Mouse (Mus musculus) heart, embryonic 14.5 days (tissue): Measurements from ENCODE around the gene Jup. TPM values are rescaled to one million over a fixed set of nuclear protein-coding genes. Genes with fewer than 3 reads are reported as not detected.

Experiments used
- ATAC-seq: fragments of 200-750 bp; cut with Nextera tagmentation; 2 replicates; pipeline ENCODE4 v1.8.0; 2017; ENCODE audit warnings: low read depth, moderate TSS enrichment; ENCODE audit not compliant: insufficient number of reproducible peaks, insufficient read depth, low FRiP score
- H3K27ac ChIP-seq, 2 experiments: fragments of 200-500 bp in 1 of 2; fragments of 300-500 bp in 1 of 2; sonication (generic) in 1 of 2; replicated peaks in 1 of 2; 2 replicates each; pipeline ENCODE4 v1.5.1; 2012 to 2014; ENCODE audit warnings: low read depth in 2 of 2, low read length in 2 of 2, control low read depth in 1 of 2, mild to moderate bottlenecking in 1 of 2, mixed read lengths in 1 of 2; ENCODE audit not compliant: control insufficient read depth in 1 of 2, insufficient read depth in 1 of 2
- H3K27me3 ChIP-seq: fragments of 300-500 bp; sonication (generic); 2 replicates; pipeline ENCODE4 v1.6.1; 2014; ENCODE audit warnings: mild to moderate bottlenecking, low read length, control low read depth; ENCODE audit not compliant: control insufficient read depth, insufficient read depth
- H3K36me3 ChIP-seq: fragments of 300-500 bp; sonication (generic); 2 replicates; pipeline ENCODE4 v1.6.1; 2014; ENCODE audit warnings: mild to moderate bottlenecking, control low read depth, low read length, mixed read lengths; ENCODE audit not compliant: control insufficient read depth, insufficient read depth
- H3K4me1 ChIP-seq, 2 experiments: fragments of 200-500 bp in 1 of 2; fragments of 300-500 bp in 1 of 2; sonication (generic) in 1 of 2; 2 replicates each; pipeline ENCODE4 v1.6.1; 2012 to 2014; ENCODE audit warnings: low read length in 2 of 2, control low read depth in 1 of 2, mixed read lengths in 1 of 2; ENCODE audit not compliant: control insufficient read depth in 2 of 2, insufficient read depth in 2 of 2
- H3K4me2 ChIP-seq: fragments of 300-500 bp; sonication (generic); 2 replicates; pipeline ENCODE4 v1.6.1; 2014; ENCODE audit warnings: mild to moderate bottlenecking, low read length
- H3K4me3 ChIP-seq, 2 experiments: fragments of 200-500 bp in 1 of 2; fragments of 300-500 bp in 1 of 2; sonication (generic) in 1 of 2; 2 replicates each; pipeline ENCODE4 v1.5.1; 2012 to 2014; ENCODE audit warnings: low read length in 2 of 2, mild to moderate bottlenecking in 2 of 2, control low read depth in 1 of 2, low read depth in 1 of 2, moderate library complexity in 1 of 2; ENCODE audit not compliant: control insufficient read depth in 1 of 2, insufficient read depth in 1 of 2
- H3K9ac ChIP-seq: fragments of 300-500 bp; sonication (generic); 2 replicates; pipeline ENCODE4 v1.6.1; 2014; ENCODE audit warnings: mild to moderate bottlenecking, low read length
- H3K9me3 ChIP-seq: fragments of 300-500 bp; sonication (generic); 2 replicates; pipeline ENCODE4 v1.6.1; 2016; ENCODE audit warnings: low read length, control low read depth; ENCODE audit not compliant: control insufficient read depth
- WGBS: fragments of 180-500 bp; shearing (Covaris S2); extraction: QIAGEN DNeasy Blood & Tissue Kit; methylation state at CpG from one replicate; pipeline ENCODE4 v1.1.7; 2014; 5-methylcytosine and 5-hydroxymethylcytosine counted together
- polyA plus RNA-seq: library from polyadenylated mRNA; unstranded; fragments of >200 nt; fragmentation: Nextera tagmentation; extraction: Ambion mirVana; gene quantifications from 2 replicates; pipeline ENCODE4 v1.2.1, GENCODE M21; 2014

Jup gene
- 117 and 118 TPM in 2 replicates for polyA plus RNA-seq

DNA sequence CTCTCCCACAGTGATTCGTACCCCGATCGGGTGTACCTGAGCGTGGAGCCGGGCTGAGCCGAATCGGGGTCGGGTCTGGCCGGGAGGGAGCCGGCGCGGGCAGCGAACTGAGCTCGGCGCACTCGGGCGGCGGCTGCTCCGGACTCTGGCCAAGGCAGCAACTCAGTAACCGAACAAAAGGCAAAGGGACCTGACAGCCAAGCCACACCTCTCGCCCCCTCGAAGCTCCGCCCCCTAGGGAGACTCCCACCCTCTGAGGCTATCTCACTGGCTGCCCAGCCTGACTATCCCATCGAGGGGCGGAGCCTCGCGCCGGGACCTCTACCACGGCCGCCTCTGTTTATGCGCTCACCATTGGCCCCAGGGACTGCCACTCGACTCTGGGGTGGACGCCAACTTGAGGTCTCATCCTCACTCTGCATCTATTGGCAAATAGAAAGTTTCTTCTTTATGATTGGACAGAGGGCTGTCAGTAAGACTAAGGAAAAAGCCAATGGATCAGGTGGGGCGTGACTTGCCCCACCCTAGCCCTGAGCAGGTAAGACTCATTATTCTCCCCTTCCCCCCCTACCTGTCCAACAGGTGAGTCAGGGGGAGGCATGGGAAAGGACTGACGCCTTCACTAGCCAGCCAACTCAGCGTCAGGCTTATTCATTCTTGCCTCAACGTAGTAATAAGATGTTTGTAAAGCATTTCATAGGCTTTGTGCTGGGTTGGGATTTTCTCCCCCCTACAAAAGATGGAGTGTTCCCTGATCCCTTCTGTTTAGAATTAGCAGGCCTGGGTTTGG, at the start of gene Jup:
Gene Jup, minus strand, starts transcription at position 164 of the 790 bp plus-strand sequence.
- peak within 1 kb of the TSS; percentile 85 for H3K4me2 ChIP-seq
- no peaks in the 10 kb centered on the region for H3K27me3 ChIP-seq
- peaks cover 61 to 75% of the 10 kb centered on the region in 2 experiments for H3K4me1 ChIP-seq
- peak; percentile 94 for ATAC-seq
- 1% methylated on average over 37 of the region's 37 CpGs for WGBS
- peak within 1 kb of the TSS; percentile 93 for H3K9ac ChIP-seq
- H3K4me3 ChIP-seq, result peak within 1 kb of the TSS; percentile 73 to 88
- H3K27ac ChIP-seq, result peak within 1 kb of the TSS; percentile 73 to 91
- H3K9me3 ChIP-seq, result no peaks in the 10 kb centered on the region
- peaks cover 11% of the 10 kb centered on the region; the same call in 1 of the 2 replicates for H3K36me3 ChIP-seq

GRCm38 (mm10) chr11:100442625-100443024, 45.1 kb upstream of the Jup start:
- H3K9me3 ChIP-seq, result no peaks in the 10 kb centered on the region
- peaks cover 4% of the 10 kb centered on the region for H3K36me3 ChIP-seq
- H3K27me3 ChIP-seq, result no peaks in the 10 kb centered on the region
- no peak overlapping the region for H3K4me3 ChIP-seq
- H3K9ac ChIP-seq, result no peak overlapping the region
- 83% methylated on average over 6 of the region's 6 CpGs for WGBS
- H3K4me1 ChIP-seq, result peaks cover 3 to 9% of the 10 kb centered on the region in 2 experiments
- H3K27ac ChIP-seq, result no peak overlapping the region
- ATAC-seq, result no peak
- H3K4me2 ChIP-seq, result no peak overlapping the region

DNA sequence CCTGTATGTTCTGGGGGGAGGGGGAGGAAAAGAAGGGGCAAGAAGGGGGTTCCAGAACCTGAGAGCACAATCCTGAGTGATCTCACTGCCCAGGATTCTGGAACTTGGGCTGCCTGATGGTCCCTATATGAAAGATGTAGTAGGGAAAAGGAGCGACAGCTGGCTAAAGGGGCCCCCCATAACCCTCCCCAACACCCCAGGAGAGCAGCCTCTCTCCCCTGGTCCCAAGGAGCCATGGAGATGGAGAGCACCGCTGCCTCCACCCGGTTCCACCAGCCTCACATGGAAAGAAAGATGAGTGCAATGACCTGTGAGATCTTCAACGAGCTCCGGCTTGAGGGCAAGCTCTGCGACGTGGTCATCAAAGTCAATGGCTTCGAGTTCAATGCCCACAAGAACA, 44.2 kb upstream of the Jup start, which contains the start of the genes Nt5c3b and Klhl10:
Gene Nt5c3b, minus strand, starts transcription at position 12 of the 400 bp plus-strand sequence.
Gene Klhl10, plus strand, starts transcription at position 121 of the 400 bp plus-strand sequence.
- ATAC-seq, result no peak
- Histone ChIP-seq H3K9ac (peak within 1 kb of the TSS; percentile 94), H3K4me2 (peak within 1 kb of the TSS; percentile 79), H3K36me3 (peaks cover 10% of the 10 kb centered on the region), H3K27me3 (no peaks in the 10 kb centered on the region), H3K4me1 (peaks cover 3 to 9% of the 10 kb centered on the region in 2 experiments), H3K9me3 (no peaks in the 10 kb centered on the region), H3K27ac (peak within 1 kb of the TSS; percentile 20 to 73; a peak in 2 of 4 replicates), H3K4me3 (peak within 1 kb of the TSS; percentile 77 to 89)
- 82% methylated on average over 8 of the region's 8 CpGs for WGBS

GRCm38 (mm10) chr11:100440691-100441522, 43.3 kb upstream of the Jup start:
- peak; percentile 96 for ATAC-seq
- Histone ChIP-seq H3K9ac (peak overlapping the region; percentile 94), H3K36me3 (peaks cover 19% of the 10 kb centered on the region), H3K4me3 (peak overlapping the region; percentile 77 to 89), H3K9me3 (no peaks in the 10 kb centered on the region), H3K27me3 (no peaks in the 10 kb centered on the region), H3K4me2 (peak overlapping the region; percentile 79), H3K27ac (peak overlapping the region; percentile 20 to 73; a peak in 2 of 4 replicates), H3K4me1 (peaks cover 3 to 9% of the 10 kb centered on the region in 2 experiments)
- WGBS, result 2% methylated on average over 50 of the region's 52 CpGs

DNA sequence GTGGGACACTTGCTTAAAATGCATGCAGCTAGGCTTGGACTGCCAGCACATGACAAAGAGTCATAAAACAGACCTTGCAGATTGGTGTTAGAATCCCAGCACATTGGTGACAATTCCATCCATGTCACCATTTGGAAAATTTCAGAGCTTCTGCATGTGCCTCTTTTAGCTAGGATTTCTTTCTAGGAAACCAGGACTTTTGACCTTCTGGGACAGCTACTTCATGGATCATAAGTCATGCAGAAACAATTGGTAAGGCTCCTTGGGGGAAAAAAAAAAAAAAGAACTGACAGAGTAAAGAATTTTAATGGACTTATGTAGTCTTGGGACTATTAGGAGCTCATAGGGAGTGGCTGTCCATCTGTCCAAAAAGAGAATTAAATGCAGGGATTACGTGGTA, 40.3 kb upstream of the Jup start:
- no peak overlapping the region for H3K4me3 ChIP-seq
- H3K27ac ChIP-seq, result no peak overlapping the region
- H3K4me2 ChIP-seq, result no peak overlapping the region
- peaks cover 40% of the 10 kb centered on the region for H3K36me3 ChIP-seq
- peaks cover 3 to 9% of the 10 kb centered on the region in 2 experiments for H3K4me1 ChIP-seq
- 91% methylated on average over 1 of the region's 1 CpGs for WGBS
- no peak for ATAC-seq
- no peak overlapping the region for H3K9ac ChIP-seq
- no peaks in the 10 kb centered on the region for H3K9me3 ChIP-seq
- no peaks in the 10 kb centered on the region for H3K27me3 ChIP-seq

DNA sequence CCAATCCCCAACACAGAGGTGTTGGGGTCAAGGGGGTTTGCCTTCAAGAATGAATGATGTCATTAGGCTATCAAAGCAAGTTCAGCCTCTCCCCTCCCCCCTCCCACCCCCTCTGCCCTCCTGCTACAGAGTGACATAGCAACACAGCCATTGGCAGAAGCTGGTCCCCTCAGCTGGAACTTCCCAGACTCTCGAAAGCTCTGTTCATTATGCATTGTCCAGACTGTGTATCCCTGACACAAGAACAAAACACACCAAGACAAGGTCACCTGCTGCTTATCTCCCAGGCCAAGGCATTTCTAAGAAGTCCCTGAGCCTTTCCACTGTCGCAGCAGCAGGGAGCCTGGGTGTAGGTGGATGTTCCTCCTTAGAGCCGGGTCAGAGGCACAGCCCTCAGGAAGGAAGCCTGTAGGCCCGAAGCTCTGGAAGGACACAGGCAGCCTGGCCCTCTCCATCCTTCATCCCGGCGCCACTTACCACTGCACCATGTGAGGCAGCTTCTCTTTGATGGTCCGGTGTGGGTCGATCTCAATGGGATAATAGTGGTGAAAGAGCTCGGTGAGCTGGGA, 38.2 kb upstream of the Jup start:
- Histone ChIP-seq H3K27ac (no peak overlapping the region), H3K4me1 (peaks cover 12 to 18% of the 10 kb centered on the region in 2 experiments)

DNA sequence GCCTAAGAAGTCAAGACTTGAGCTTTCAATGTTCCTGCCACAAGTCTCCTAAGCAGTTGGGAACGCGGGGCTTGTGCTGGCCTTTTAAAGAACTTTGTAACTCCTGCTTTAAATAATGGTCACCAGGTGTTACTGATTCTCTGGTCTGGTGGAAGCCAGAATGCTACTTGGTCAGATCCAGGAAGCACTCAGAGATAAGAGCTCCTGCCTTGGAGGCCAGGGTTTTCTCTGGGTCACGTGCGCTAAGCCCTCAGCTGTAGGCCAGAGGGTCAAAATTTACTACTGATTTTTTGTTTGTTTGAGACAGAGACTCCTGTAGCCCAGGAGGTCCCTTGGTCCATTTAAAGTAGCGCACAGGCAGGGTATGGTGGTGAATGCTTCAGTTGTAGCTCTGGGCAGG, 34.4 kb upstream of the Jup start:
- Histone ChIP-seq H3K9me3 (no peaks in the 10 kb centered on the region), H3K9ac (no peak overlapping the region), H3K4me2 (no peak overlapping the region), H3K27me3 (no peaks in the 10 kb centered on the region), H3K4me3 (no peak overlapping the region), H3K27ac (no peak overlapping the region), H3K36me3 (peaks cover 57% of the 10 kb centered on the region), H3K4me1 (peaks cover 34% of the 10 kb centered on the region in 2 experiments)
- 70% methylated on average over 5 of the region's 5 CpGs for WGBS
- ATAC-seq, result no peak

More for the DNA sequence above, 38.2 kb upstream of the Jup start:
- H3K9ac ChIP-seq, result no peak overlapping the region
- no peak overlapping the region for H3K4me3 ChIP-seq
- ATAC-seq, result no peak
- peaks cover 49% of the 10 kb centered on the region for H3K36me3 ChIP-seq
- 82% methylated on average over 9 of the region's 9 CpGs for WGBS
- no peak overlapping the region for H3K4me2 ChIP-seq
- H3K9me3 ChIP-seq, result no peaks in the 10 kb centered on the region
- H3K27me3 ChIP-seq, result no peaks in the 10 kb centered on the region
